Mouse (Mus musculus): ENCODE measurements around the gene Itsn1. TPM values are rescaled to one million over a fixed set of nuclear protein-coding genes. Genes with fewer than 3 reads are reported as not detected.

The Itsn1 gene
- polyA plus RNA-seq, 1 experiment from 2014 or later: 61.2 TPM

DNA sequence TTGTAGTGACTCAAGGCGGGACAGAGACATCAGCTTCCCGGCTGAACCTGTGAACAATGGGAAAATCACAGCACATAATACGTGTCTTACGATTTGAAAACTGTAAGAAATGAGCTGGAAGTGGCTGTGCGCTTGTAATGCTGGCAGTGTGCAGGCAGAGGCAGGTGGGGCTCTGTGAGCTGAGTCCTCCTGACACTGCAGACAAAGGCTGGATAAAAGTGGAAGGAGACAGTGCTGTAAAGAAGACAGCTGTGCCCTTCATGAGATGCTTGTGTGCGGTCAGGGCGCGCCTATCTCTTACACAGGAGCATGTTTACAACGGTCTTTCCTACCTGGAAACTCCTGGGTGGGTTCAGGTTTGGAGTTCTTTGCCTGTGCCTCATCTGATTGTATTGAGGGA, 32.1 kb downstream of the Itsn1 start:
- DNase-seq (ENCODE audit: low spot score): no peak
- ATAC-seq (ENCODE audit: insufficient read depth, low FRiP score, low TSS enrichment): no peak
- 86% methylated on average over 9 of the region's 9 CpGs for WGBS
- Histone ChIP-seq H3K4me1 (ENCODE audit: control insufficient read depth, insufficient read depth, low read length) (peaks cover 25% of the 10 kb centered on the region), H3K9me3 (ENCODE audit: control insufficient read depth, low read length) (no peaks in the 10 kb centered on the region), H3K27me3 (ENCODE audit: control insufficient read depth, insufficient read depth, low read length) (no peaks in the 10 kb centered on the region), H3K9ac (ENCODE audit: low read length) (no peak overlapping the region), H3K36me3 (ENCODE audit: control insufficient read depth, insufficient read depth, low read length) (no peaks in the 10 kb centered on the region), H3K4me3 (ENCODE audit: low read depth, low read length) (no peak overlapping the region), H3K27ac (ENCODE audit: low read depth, low read length) (no peak overlapping the region), H3K4me2 (ENCODE audit: low read depth) (no peak overlapping the region)

DNA sequence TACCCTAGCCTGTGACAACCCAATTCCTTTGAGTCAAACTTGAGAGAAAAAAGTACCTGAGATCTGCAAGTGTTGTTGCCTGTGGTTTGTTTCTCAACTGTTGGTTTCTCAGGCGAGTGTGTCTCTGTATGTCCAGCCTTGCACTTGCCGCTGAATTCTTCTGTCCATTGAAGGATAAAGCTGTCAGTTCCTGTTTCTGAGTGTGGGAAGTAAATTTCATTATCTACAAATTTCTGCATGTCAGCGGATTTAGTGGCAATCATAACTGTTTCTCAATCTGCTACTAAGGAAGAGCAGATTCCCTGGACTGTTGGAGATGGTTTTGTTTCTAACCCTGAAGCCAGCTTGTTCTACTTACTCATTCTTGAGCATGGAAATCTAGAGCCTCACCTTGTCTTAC, 32.7 kb downstream of the Itsn1 start:
- Histone ChIP-seq H3K27ac (ENCODE audit: low read depth, low read length) (no peak overlapping the region), H3K9me3 (ENCODE audit: control insufficient read depth, low read length) (no peaks in the 10 kb centered on the region), H3K4me2 (ENCODE audit: low read depth) (no peak overlapping the region), H3K36me3 (ENCODE audit: control insufficient read depth, insufficient read depth, low read length) (no peaks in the 10 kb centered on the region), H3K9ac (ENCODE audit: low read length) (no peak overlapping the region), H3K4me3 (ENCODE audit: low read depth, low read length) (no peak overlapping the region), H3K4me1 (ENCODE audit: control insufficient read depth, insufficient read depth, low read length) (peaks cover 28% of the 10 kb centered on the region), H3K27me3 (ENCODE audit: control insufficient read depth, insufficient read depth, low read length) (no peaks in the 10 kb centered on the region)
- WGBS: 89% methylated on average over 3 of the region's 3 CpGs
- DNase-seq (ENCODE audit: low spot score): no peak
- ATAC-seq (ENCODE audit: insufficient read depth, low FRiP score, low TSS enrichment): no peak

DNA sequence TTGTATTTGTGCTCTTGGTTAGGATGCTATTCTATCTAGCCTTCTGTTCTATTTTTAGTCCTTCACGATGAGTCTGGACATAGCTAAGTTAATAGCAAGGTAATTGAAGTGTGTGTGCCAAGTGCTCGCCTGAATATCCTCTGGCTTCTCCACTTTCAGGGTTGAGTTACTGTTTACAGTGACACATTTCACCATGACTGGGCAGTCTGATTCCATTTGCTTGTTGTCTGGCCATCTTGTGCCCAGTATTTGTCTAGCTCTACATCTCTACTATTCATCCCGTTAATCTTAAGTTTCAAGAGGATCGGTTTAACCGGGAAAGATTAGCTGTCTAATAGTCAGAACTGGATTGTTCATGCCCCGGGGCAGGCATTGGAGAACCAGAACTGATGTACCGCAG, 33.4 kb downstream of the Itsn1 start:
- DNase-seq (ENCODE audit: low spot score) (no peak), ATAC-seq (ENCODE audit: insufficient read depth, low FRiP score, low TSS enrichment) (no peak)
- Histone ChIP-seq H3K4me2 (ENCODE audit: low read depth) (no peak overlapping the region), H3K9ac (ENCODE audit: low read length) (no peak overlapping the region), H3K27ac (ENCODE audit: low read depth, low read length) (no peak overlapping the region), H3K4me3 (ENCODE audit: low read depth, low read length) (no peak overlapping the region), H3K36me3 (ENCODE audit: control insufficient read depth, insufficient read depth, low read length) (no peaks in the 10 kb centered on the region), H3K9me3 (ENCODE audit: control insufficient read depth, low read length) (no peaks in the 10 kb centered on the region), H3K4me1 (ENCODE audit: control insufficient read depth, insufficient read depth, low read length) (peaks cover 33% of the 10 kb centered on the region), H3K27me3 (ENCODE audit: control insufficient read depth, insufficient read depth, low read length) (no peaks in the 10 kb centered on the region)
- WGBS: 84% methylated on average over 7 of the region's 7 CpGs

DNA sequence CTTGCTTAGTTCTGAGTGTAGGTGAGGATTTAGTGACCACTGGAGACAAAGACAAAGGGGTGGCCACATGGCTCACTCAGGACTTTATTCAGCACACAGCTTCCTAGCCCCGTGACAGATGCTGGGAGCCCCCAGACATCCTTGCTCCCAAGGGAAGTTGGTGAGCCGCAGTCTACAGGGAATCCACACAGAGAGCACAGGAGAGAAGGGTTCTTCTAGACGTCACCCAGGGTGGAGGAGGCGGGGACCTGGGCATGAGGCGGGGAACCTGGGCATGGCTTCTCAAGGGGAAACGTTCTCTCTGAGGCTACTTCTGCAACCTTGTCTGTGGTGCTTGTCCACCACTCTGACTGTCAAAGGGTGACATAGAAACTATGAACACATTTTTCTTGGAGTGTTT, 34.9 kb downstream of the Itsn1 start:
- H3K9me3 ChIP-seq (ENCODE audit: control insufficient read depth, low read length): no peaks in the 10 kb centered on the region
- no peak for DNase-seq (ENCODE audit: low spot score)
- H3K4me3 ChIP-seq (ENCODE audit: low read depth, low read length): no peak overlapping the region
- ATAC-seq (ENCODE audit: insufficient read depth, low FRiP score, low TSS enrichment): no peak
- WGBS: 60% methylated on average over 6 of the region's 6 CpGs
- H3K4me2 ChIP-seq (ENCODE audit: low read depth): no peak overlapping the region
- H3K36me3 ChIP-seq (ENCODE audit: control insufficient read depth, insufficient read depth, low read length): no peaks in the 10 kb centered on the region
- peaks cover 34% of the 10 kb centered on the region for H3K4me1 ChIP-seq (ENCODE audit: control insufficient read depth, insufficient read depth, low read length)
- H3K27ac ChIP-seq (ENCODE audit: low read depth, low read length): no peak overlapping the region
- H3K9ac ChIP-seq (ENCODE audit: low read length): no peak overlapping the region
- H3K27me3 ChIP-seq (ENCODE audit: control insufficient read depth, insufficient read depth, low read length): no peaks in the 10 kb centered on the region

DNA sequence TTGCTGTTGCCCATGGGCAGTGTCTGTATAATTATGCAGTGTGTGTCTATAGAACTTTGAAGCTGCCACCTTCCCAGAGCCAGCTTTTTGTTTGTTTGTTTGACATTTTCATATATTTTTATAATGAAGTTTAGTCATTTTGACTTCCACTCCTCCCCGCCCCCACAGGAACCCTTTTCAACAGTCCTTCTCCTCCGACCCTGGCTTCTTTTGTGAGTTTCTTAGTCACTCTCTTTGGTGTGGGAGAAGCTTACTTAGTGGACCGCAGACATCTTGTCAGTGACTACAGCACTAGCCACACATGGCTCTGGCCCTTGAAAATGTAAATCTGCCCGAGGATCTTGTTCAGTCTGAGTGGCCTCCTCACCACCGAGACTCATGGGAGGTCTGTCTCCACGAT, 35.3 kb downstream of the Itsn1 start:
- H3K36me3 ChIP-seq (ENCODE audit: control insufficient read depth, insufficient read depth, low read length): no peaks in the 10 kb centered on the region
- no peak overlapping the region for H3K9ac ChIP-seq (ENCODE audit: low read length)
- H3K27ac ChIP-seq (ENCODE audit: low read depth, low read length): no peak overlapping the region
- no peaks in the 10 kb centered on the region for H3K9me3 ChIP-seq (ENCODE audit: control insufficient read depth, low read length)
- H3K4me3 ChIP-seq (ENCODE audit: low read depth, low read length): no peak overlapping the region
- DNase-seq (ENCODE audit: low spot score): no peak
- no peaks in the 10 kb centered on the region for H3K27me3 ChIP-seq (ENCODE audit: control insufficient read depth, insufficient read depth, low read length)
- 80% methylated on average over 6 of the region's 6 CpGs for WGBS
- peaks cover 33% of the 10 kb centered on the region for H3K4me1 ChIP-seq (ENCODE audit: control insufficient read depth, insufficient read depth, low read length)
- H3K4me2 ChIP-seq (ENCODE audit: low read depth): no peak overlapping the region
- no peak for ATAC-seq (ENCODE audit: insufficient read depth, low FRiP score, low TSS enrichment)

DNA sequence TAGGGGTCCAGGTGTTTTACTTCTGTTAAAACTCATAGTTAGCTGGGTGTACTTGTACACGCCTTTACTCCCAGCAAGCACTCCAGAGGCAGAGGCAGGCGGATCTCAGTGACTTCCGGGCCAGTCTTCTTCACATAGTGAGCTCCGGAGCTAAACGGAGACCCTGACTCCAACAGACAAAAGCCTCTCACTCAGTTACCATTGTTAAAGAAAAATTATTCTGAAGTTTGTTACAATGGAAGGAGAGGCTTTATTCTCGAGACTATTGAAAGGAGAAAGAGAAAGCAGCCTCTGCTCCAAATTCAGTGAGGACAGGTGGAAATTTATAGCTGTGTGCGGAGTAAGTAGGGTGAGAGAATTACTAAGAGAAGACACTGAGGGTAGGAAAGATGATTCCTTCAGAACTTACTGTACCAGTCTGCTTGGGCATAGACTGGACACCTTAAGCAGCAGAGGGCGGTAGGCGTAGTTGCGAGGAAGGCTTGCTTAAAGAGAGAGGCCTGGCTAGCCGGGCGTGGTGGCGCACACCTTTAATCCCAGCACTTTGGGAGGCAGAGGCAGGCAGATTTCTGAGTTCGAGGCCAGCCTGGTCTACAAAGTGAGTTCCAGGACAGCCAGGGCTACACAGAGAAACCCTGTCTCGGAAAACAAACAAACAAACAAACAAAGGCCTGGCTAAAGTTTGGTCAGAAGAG, 36.2 kb downstream of the Itsn1 start:
- Histone ChIP-seq H3K9me3 (ENCODE audit: control insufficient read depth, low read length) (no peaks in the 10 kb centered on the region), H3K4me1 (ENCODE audit: control insufficient read depth, insufficient read depth, low read length) (peaks cover 36% of the 10 kb centered on the region), H3K4me3 (ENCODE audit: low read depth, low read length) (no peak overlapping the region), H3K27me3 (ENCODE audit: control insufficient read depth, insufficient read depth, low read length) (no peaks in the 10 kb centered on the region), H3K4me2 (ENCODE audit: low read depth) (no peak overlapping the region), H3K36me3 (ENCODE audit: control insufficient read depth, insufficient read depth, low read length) (no peaks in the 10 kb centered on the region), H3K27ac (ENCODE audit: low read depth, low read length) (no peak overlapping the region), H3K9ac (ENCODE audit: low read length) (no peak overlapping the region)
- WGBS: 78% methylated on average over 15 of the region's 15 CpGs
- ATAC-seq (ENCODE audit: insufficient read depth, low FRiP score, low TSS enrichment) (no peak), DNase-seq (ENCODE audit: low spot score) (no peak)

DNA sequence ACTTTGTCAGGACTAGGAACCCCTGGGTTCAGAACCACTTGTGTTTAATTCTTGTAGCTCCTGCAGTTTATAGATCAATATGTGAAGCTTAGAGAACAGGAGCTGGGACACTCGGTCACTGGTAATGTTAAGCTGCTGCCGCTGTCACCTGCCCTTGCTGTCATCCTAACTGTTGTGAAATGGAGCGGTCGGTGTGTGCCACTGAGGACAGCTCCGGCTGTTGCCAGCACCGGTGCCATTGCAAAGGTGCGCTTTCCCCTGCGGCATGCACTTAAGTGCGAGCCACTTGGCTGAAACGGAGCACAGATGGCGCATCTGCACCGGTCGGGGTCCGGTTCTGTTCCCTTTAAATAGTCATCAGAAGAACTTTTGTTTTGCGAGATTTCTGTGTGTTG, 36.7 kb downstream of the Itsn1 start:
- Histone ChIP-seq H3K4me3 (ENCODE audit: low read depth, low read length) (no peak overlapping the region), H3K27ac (ENCODE audit: low read depth, low read length) (no peak overlapping the region), H3K4me2 (ENCODE audit: low read depth) (no peak overlapping the region), H3K4me1 (ENCODE audit: control insufficient read depth, insufficient read depth, low read length) (peaks cover 32% of the 10 kb centered on the region), H3K27me3 (ENCODE audit: control insufficient read depth, insufficient read depth, low read length) (no peaks in the 10 kb centered on the region), H3K36me3 (ENCODE audit: control insufficient read depth, insufficient read depth, low read length) (no peaks in the 10 kb centered on the region), H3K9ac (ENCODE audit: low read length) (no peak overlapping the region), H3K9me3 (ENCODE audit: control insufficient read depth, low read length) (no peaks in the 10 kb centered on the region)
- DNase-seq (ENCODE audit: low spot score) (no peak), ATAC-seq (ENCODE audit: insufficient read depth, low FRiP score, low TSS enrichment) (no peak)
- WGBS: 90% methylated on average over 15 of the region's 15 CpGs

DNA sequence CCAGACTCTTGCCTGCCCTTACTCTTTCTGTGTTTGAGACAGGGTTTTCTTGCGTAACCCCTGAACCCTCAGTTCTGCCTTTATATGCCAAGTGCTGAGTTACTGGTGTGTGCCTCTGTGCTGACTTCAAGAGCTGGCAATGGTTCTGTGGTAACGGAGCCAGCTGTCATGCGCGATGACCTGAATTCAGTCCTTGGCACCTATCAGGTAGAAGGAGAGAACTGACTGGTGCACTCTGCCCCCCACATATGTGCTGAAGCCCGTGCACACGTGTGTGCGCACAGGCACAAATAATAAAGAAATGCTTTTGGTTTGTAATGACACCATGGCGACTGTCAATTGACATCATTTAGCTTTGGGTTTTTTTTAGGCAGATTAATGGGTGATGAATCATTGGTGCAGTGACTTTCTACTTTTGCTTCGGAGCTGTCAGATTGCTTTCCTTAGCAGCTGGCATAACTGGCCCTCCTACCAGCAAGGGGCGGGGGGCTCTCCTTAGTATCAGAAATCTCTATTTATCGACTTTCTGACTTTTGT, 38.2 kb downstream of the Itsn1 start:
- Histone ChIP-seq H3K36me3 (ENCODE audit: control insufficient read depth, insufficient read depth, low read length) (no peaks in the 10 kb centered on the region), H3K4me2 (ENCODE audit: low read depth) (no peak overlapping the region), H3K27me3 (ENCODE audit: control insufficient read depth, insufficient read depth, low read length) (no peaks in the 10 kb centered on the region), H3K9ac (ENCODE audit: low read length) (no peak overlapping the region), H3K9me3 (ENCODE audit: control insufficient read depth, low read length) (no peaks in the 10 kb centered on the region), H3K4me1 (ENCODE audit: control insufficient read depth, insufficient read depth, low read length) (peaks cover 40% of the 10 kb centered on the region), H3K4me3 (ENCODE audit: low read depth, low read length) (no peak overlapping the region), H3K27ac (ENCODE audit: low read depth, low read length) (no peak overlapping the region)
- DNase-seq (ENCODE audit: low spot score) (no peak), ATAC-seq (ENCODE audit: insufficient read depth, low FRiP score, low TSS enrichment) (no peak)
- WGBS: 82% methylated on average over 11 of the region's 11 CpGs

DNA sequence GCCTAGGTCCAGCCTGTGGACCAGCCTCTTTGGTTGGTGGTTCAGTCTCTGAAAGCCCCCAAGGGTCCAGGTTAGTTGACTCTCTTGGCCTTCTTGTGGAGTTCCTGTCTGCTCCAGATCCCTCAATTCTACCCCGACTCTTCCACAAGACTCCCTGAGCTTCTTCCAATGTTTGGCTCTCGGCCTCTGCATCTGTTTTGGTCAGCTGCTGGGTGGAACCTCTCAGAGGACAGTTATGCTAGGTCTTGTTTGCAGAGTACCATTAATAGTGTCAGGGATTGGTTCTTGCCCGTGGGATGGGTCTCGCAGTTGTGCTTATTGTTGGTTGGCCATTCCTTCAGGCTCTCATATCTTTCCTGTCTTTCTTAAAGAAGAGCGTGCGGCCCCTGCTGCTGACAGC, 39.5 kb downstream of the Itsn1 start:
- DNase-seq (ENCODE audit: low spot score) (no peak), ATAC-seq (ENCODE audit: insufficient read depth, low FRiP score, low TSS enrichment) (no peak)
- Histone ChIP-seq H3K27ac (ENCODE audit: low read depth, low read length) (no peak overlapping the region), H3K27me3 (ENCODE audit: control insufficient read depth, insufficient read depth, low read length) (no peaks in the 10 kb centered on the region), H3K36me3 (ENCODE audit: control insufficient read depth, insufficient read depth, low read length) (no peaks in the 10 kb centered on the region), H3K9me3 (ENCODE audit: control insufficient read depth, low read length) (no peaks in the 10 kb centered on the region), H3K4me2 (ENCODE audit: low read depth) (no peak overlapping the region), H3K9ac (ENCODE audit: low read length) (no peak overlapping the region), H3K4me3 (ENCODE audit: low read depth, low read length) (no peak overlapping the region), H3K4me1 (ENCODE audit: control insufficient read depth, insufficient read depth, low read length) (peaks cover 38% of the 10 kb centered on the region)
- WGBS: 93% methylated on average over 6 of the region's 6 CpGs

Measured in neural tube, embryonic 11.5 days (tissue).